In the genomic region with DNA sequence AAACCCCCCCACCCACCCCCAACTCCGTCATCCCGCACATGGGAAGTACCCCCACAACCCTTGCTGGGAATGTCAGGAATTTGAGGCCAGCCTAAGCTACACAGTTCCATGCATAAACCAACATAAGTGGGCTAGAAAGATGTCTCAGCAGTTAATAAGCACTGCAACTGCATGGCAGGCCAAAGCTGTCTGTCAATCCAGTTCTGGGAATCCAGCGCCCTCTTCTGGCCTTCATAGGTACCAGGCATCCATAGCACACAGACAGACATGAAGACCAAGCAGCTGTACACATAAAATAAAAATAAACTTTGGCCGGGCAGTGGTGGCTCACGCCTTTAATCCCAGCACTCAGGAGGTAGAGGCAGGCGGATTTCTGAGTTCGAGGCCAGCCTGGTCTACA, we compare ENCODE assay signal across 9 mouse cellular contexts. TPM values are rescaled to one million over a fixed set of nuclear protein-coding genes. Genes with fewer than 3 reads are reported as not detected.
DNase-seq lines count a peak whose midpoint lies in the region; ATAC-seq lines count a peak whose summit lies in the region.
"Had no signal": no experiment of that assay in that cellular context is flagged by ENCODE, and none has a peak within 500 bp of the region (broad histone marks: within the 10 kb centered on the region; RNA-seq: fewer than 3 reads in every experiment).

No protein-coding gene starts in this region.

- H3K36me3 ChIP-seq in neural tube, embryonic 15.5 days, result peaks cover 73% of the 10 kb centered on the region
- H3K36me3 ChIP-seq in liver, embryonic 13.5 days, result peaks cover 93% of the 10 kb centered on the region

- no peaks in the 10 kb centered on the region for H3K9me3 ChIP-seq in neural tube, embryonic 15.5 days (replicated peaks)
- no peaks in the 10 kb centered on the region for H3K9me3 ChIP-seq in liver, embryonic 13.5 days (replicated peaks)

- intact Hi-C loops in heart, postnatal 14 days (cut with DNase I), result loop anchor here (1.0 to 5.0 kb wide), 3 partner anchors 15 to 88 kb away; partner anchors contain the start of gene Tmem120b

- no peak for ATAC-seq in neural tube, embryonic 15.5 days (ENCODE audit: low FRiP score)
- ATAC-seq in liver, embryonic 13.5 days (ENCODE audit: low read depth), result no peak

- H3K4me3 ChIP-seq in neural tube, embryonic 15.5 days (replicated peaks), result no peak overlapping the region
- no peak overlapping the region for H3K4me3 ChIP-seq in liver, embryonic 13.5 days (replicated peaks)

- H3K27ac ChIP-seq in neural tube, embryonic 15.5 days (replicated peaks), result no peak overlapping the region
- no peak overlapping the region for H3K27ac ChIP-seq in liver, embryonic 13.5 days

- no peaks in the 10 kb centered on the region for H3K27me3 ChIP-seq in neural tube, embryonic 15.5 days (replicated peaks)
- H3K27me3 ChIP-seq in liver, embryonic 13.5 days, result no peaks in the 10 kb centered on the region

- H3K4me1 ChIP-seq in neural tube, embryonic 15.5 days, result peaks cover 17% of the 10 kb centered on the region
- H3K4me1 ChIP-seq in liver, embryonic 13.5 days (replicated peaks), result peaks cover 24% of the 10 kb centered on the region

- WGBS in neural tube, embryonic 15.5 days, result 69% methylated on average over 7 of the region's 7 CpGs
- WGBS in liver, embryonic 13.5 days (ENCODE audit: insufficient replicate concordance), result 45% methylated on average over 7 of the region's 7 CpGs

- H3K4me2 ChIP-seq in neural tube, embryonic 15.5 days, result no peak overlapping the region
- no peak overlapping the region for H3K4me2 ChIP-seq in liver, embryonic 13.5 days

- H3K9ac ChIP-seq in neural tube, embryonic 15.5 days (replicated peaks), result no peak overlapping the region
- no peak overlapping the region for H3K9ac ChIP-seq in liver, embryonic 13.5 days

- DNase-seq in neural tube, embryonic 10.5 days (ENCODE audit: extremely low spot score, low spot score), result peak; percentile 60
- DNase-seq in R1 (ENCODE audit: low read depth, low spot score), result peak; percentile 88
- peak; percentile 86 for DNase-seq in embryo, embryonic 10.5 days (ENCODE audit: low spot score)
- DNase-seq in heart, postnatal 14 days, result peak; percentile 68 to 81
- peak; percentile 60 for DNase-seq in liver, embryonic 13.5 days
- peak; percentile 71 to 80 for DNase-seq in natural killer cell, adult 2 months (ENCODE audit: low spot score in 2 of 2)
- DNase-seq in ovary, postnatal 36 days (ENCODE audit: low spot score), result no peak

RNA-seq across cellular contexts. Expression of gene Setd1b, which starts 13.4 kb away (rescaled TPM):
- 10.5 and 11.2 TPM in 2 replicates for polyA plus RNA-seq in neural tube, embryonic 15.5 days (2015; fragmentation: Nextera tagmentation; extraction: Ambion mirVana)
- 10 to 100 TPM; 18.1 to 21.3 TPM for total RNA-seq in heart, postnatal 14 days (2021)
- 3.4 and 3.8 TPM in 2 replicates for polyA plus RNA-seq in liver, embryonic 13.5 days (2015; fragmentation: Nextera tagmentation; extraction: Ambion mirVana)

RNA-seq across cellular contexts. Expression of gene Psmd9, which starts 13.8 kb away (rescaled TPM):
- polyA plus RNA-seq in neural tube, embryonic 15.5 days (2015; fragmentation: Nextera tagmentation; extraction: Ambion mirVana), result 79.5 and 81.1 TPM in 2 replicates
- 10 to 100 TPM; 17.8 to 18.0 TPM for total RNA-seq in heart, postnatal 14 days (2021)
- polyA plus RNA-seq in liver, embryonic 13.5 days (2015; fragmentation: Nextera tagmentation; extraction: Ambion mirVana), result 76.0 and 76.3 TPM in 2 replicates

RNA-seq across cellular contexts. Expression of gene Rhof, which starts 22.9 kb away (rescaled TPM):
- polyA plus RNA-seq in neural tube, embryonic 15.5 days (2015; fragmentation: Nextera tagmentation; extraction: Ambion mirVana), result 19.2 and 20.9 TPM in 2 replicates
- under 1 TPM; 0.48 to 0.61 TPM for total RNA-seq in heart, postnatal 14 days (2021)
- 2.5 and 3.4 TPM in 2 replicates for polyA plus RNA-seq in liver, embryonic 13.5 days (2015; fragmentation: Nextera tagmentation; extraction: Ambion mirVana)

RNA-seq across cellular contexts. Expression of gene Hpd, which starts 27.1 kb away (rescaled TPM):
- 0.50 TPM in 1 of 2 replicates, not detected in the other for polyA plus RNA-seq in neural tube, embryonic 15.5 days (2015; fragmentation: Nextera tagmentation; extraction: Ambion mirVana)
- under 1 TPM in 1 of 2 experiments, not detected in 1; 0.41 TPM for total RNA-seq in heart, postnatal 14 days (2021)
- 12.4 and 15.2 TPM in 2 replicates for polyA plus RNA-seq in liver, embryonic 13.5 days (2015; fragmentation: Nextera tagmentation; extraction: Ambion mirVana)
- polyA plus RNA-seq: frontal cortex, adult 2 months had no signal
